Mouse (Mus musculus): ENCODE results near the gene Zbtb8a. TPM values are rescaled to one million over a fixed set of nuclear protein-coding genes. Genes with fewer than 3 reads are reported as not detected.

Gene Zbtb8a
- polyA plus RNA-seq, 1 experiment = 14.1 TPM

- DNase-seq (ENCODE audit: low read depth) = peak; percentile 77
Observed at GRCm38 (mm10) chr4:129335216-129336074, 42.5 kb downstream of the Zbtb8a start, which contains the start of the genes Rbbp4 and Zbtb8os. Gene Rbbp4 (minus strand): TSS chr4:129335370. Gene Zbtb8os (plus strand): TSS chr4:129335695.

- no peak for DNase-seq (ENCODE audit: low read depth)
Observed at GRCm38 (mm10) chr4:129334677-129335215, 43.2 kb downstream of the Zbtb8a start.

- DNase-seq (ENCODE audit: low read depth) = no peak
Observed at GRCm38 (mm10) chr4:129332846-129333245, 45.1 kb downstream of the Zbtb8a start.

- no peak for DNase-seq (ENCODE audit: low read depth)
Observed at GRCm38 (mm10) chr4:129326191-129326590, 51.7 kb downstream of the Zbtb8a start.

GRCm38 (mm10) chr4:129324756-129325155, 53.2 kb downstream of the Zbtb8a start:
- DNase-seq (ENCODE audit: low read depth) = no peak

- DNase-seq (ENCODE audit: low read depth) = no peak
Observed at GRCm38 (mm10) chr4:129323491-129323890, 54.4 kb downstream of the Zbtb8a start.

GRCm38 (mm10) chr4:129322042-129322441, 55.9 kb downstream of the Zbtb8a start:
- no peak for DNase-seq (ENCODE audit: low read depth)

- DNase-seq (ENCODE audit: low read depth) = no peak
Observed at GRCm38 (mm10) chr4:129320876-129321275, 57.0 kb downstream of the Zbtb8a start.

- no peak for DNase-seq (ENCODE audit: low read depth)
Observed at GRCm38 (mm10) chr4:129313886-129314285, 64.0 kb downstream of the Zbtb8a start.

GRCm38 (mm10) chr4:129307936-129308335, 70.0 kb downstream of the Zbtb8a start:
- no peak for DNase-seq (ENCODE audit: low read depth)

- DNase-seq (ENCODE audit: low read depth) = no peak
Observed at GRCm38 (mm10) chr4:129304306-129304705, 73.6 kb downstream of the Zbtb8a start.

- no peak for DNase-seq (ENCODE audit: low read depth)
Observed at GRCm38 (mm10) chr4:129303816-129304215, 74.1 kb downstream of the Zbtb8a start.

Other genes with a start within 250 kb of the Zbtb8a start
- 1.5 and 2.1 TPM in 2 replicates for gene Fndc5, start 241.1 kb downstream of the Zbtb8a start, polyA plus RNA-seq (2012; rRNA removed)
- gene S100pbp, start 188.4 kb downstream of the Zbtb8a start, polyA plus RNA-seq (2012; rRNA removed) = 14.7 and 18.9 TPM in 2 replicates
- 23.4 and 25.4 TPM in 2 replicates for gene Yars, start 188.4 kb downstream of the Zbtb8a start, polyA plus RNA-seq (2012; rRNA removed)
- gene C77080, start 116.7 kb downstream of the Zbtb8a start, polyA plus RNA-seq (2012; rRNA removed) = 20.6 and 26.5 TPM in 2 replicates
- gene Sync, start 90.5 kb downstream of the Zbtb8a start, polyA plus RNA-seq (2012; rRNA removed) = 1.4 and 2.0 TPM in 2 replicates
- gene Rbbp4, start 42.7 kb downstream of the Zbtb8a start, polyA plus RNA-seq (2012; rRNA removed) = 36.1 and 36.6 TPM in 2 replicates
- 27.3 and 31.3 TPM in 2 replicates for gene Zbtb8os, start 42.4 kb downstream of the Zbtb8a start, polyA plus RNA-seq (2012; rRNA removed)
- gene Zbtb8b, start 62.7 kb upstream of the Zbtb8a start, polyA plus RNA-seq (2012; rRNA removed) = 1.3 and 1.6 TPM in 2 replicates
- 22.3 and 27.9 TPM in 2 replicates for gene Bsdc1, start 83.5 kb upstream of the Zbtb8a start, polyA plus RNA-seq (2012; rRNA removed)
- 0.72 and 2.5 TPM in 2 replicates for gene Tssk3, start 112.9 kb upstream of the Zbtb8a start, polyA plus RNA-seq (2012; rRNA removed)
- gene Fam229a, start 113.1 kb upstream of the Zbtb8a start, polyA plus RNA-seq (2012; rRNA removed) = 4.8 and 7.1 TPM in 2 replicates
- gene Marcksl1, start 135.5 kb upstream of the Zbtb8a start, polyA plus RNA-seq (2012; rRNA removed) = 29.9 and 48.8 TPM in 2 replicates
- gene Hdac1, start 164.6 kb upstream of the Zbtb8a start, polyA plus RNA-seq (2012; rRNA removed) = 50.9 and 79.7 TPM in 2 replicates
- 3.0 and 3.2 TPM in 2 replicates for gene Lck, start 195.5 kb upstream of the Zbtb8a start, polyA plus RNA-seq (2012; rRNA removed)
- gene Fam167b, start 200.4 kb upstream of the Zbtb8a start, polyA plus RNA-seq (2012; rRNA removed) = 4.0 and 4.6 TPM in 2 replicates
- gene Eif3i, start 222.5 kb upstream of the Zbtb8a start, polyA plus RNA-seq (2012; rRNA removed) = 503 and 580 TPM in 2 replicates
- gene Tmem234, start 222.6 kb upstream of the Zbtb8a start, polyA plus RNA-seq (2012; rRNA removed) = 220 and 221 TPM in 2 replicates
- 5.6 and 6.3 TPM in 2 replicates for gene Dcdc2b, start 236.1 kb upstream of the Zbtb8a start, polyA plus RNA-seq (2012; rRNA removed)
- 46.8 and 47.9 TPM in 2 replicates for gene Iqcc, start 241.0 kb upstream of the Zbtb8a start, polyA plus RNA-seq (2012; rRNA removed)
- gene Ccdc28b, start 245.8 kb upstream of the Zbtb8a start, polyA plus RNA-seq (2012; rRNA removed) = 32.3 and 43.8 TPM in 2 replicates